Mouse (Mus musculus): Measurements from ENCODE around the gene H2-DMb1.

Gene H2-DMb1

DNA sequence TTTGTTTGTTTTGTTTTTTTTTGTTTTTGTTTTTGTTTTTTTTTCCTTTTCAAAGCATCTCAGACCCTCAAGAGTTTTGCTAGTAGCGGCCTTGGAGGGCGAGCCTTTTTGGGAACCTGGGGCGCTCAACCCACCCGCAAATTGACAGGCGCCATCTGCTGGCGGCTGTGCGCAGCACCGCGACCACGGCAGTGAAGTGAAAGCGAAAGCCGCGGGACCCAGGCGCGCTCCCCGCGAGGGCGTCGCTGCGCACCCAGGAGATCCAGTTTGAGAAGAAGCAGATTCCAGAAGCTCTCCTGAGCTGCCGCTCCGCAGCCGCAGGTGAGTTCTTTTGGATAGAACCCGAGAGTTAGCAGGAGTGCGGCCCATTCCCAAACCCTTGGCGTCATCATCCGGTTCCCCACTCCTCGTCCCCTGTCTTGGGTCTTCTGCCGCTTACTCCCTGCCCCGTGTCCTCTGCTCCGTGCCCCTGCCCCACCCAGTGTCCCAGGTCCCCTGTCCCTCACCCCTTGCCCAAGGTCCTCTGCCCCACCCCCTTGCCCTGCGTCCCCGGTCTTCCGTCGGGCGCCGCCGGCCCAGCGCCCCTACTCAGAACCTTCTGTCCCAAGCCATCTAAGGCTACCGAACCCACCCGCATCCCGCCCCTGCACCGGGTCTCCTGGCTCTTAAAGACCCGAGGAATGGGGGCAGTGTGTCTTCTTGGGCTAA is 51.6 kb downstream of the H2-DMb1 start:
- POLR2A ChIA-PET = interaction anchor here in 3 of 4 experiments (0.6 to 1.6 kb wide), 5 partner anchors 18 to 184 kb away, joined by 3 to 4 read pairs (median 4); partner anchors contain the start of gene H2-DMa (in 1 of the 3)
- CTCF ChIA-PET = interaction anchor here (0.5 to 1.5 kb wide), 12 partner anchors 10 to 1756 kb away, joined by 3 to 6 read pairs (median 3); no protein-coding TSS in a partner anchor

DNA sequence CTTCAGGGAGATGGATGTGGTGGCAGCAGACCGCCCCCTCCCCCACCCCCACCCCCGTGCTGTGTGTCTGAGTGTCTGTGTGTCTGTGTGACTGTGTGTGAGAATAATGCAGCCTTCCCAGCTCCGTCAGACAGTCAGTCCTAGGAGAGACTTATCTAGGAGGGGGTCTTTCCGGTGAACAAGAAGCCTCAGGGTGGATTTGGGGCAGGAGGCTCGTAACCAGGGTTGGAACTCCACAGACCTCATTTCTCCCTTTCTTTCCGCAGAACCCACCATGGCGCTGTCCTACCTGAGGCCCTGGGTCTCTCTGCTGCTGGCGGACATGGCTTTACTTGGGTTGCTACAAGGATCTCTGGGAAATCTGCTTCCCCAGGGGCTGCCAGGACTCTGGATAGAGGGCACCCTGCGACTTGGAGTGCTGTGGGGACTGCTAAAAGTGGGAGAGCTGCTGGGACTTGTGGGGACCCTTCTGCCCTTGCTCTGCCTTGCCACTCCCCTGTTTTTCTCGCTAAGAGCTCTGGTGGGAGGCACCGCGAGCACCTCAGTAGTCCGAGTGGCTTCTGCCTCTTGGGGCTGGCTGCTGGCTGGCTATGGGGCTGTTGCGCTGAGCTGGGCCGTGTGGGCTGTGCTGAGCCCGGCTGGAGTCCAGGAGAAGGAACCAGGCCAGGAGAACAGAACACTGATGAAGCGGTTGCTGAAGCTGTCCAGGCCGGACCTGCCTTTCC is 52.3 kb downstream of the H2-DMb1 start:
- ChIA-PET CTCF (interaction anchor here (0.5 to 1.7 kb wide), 14 partner anchors 8 to 206 kb away, joined by 3 to 6 read pairs (median 3); no protein-coding TSS in a partner anchor), POLR2A (interaction anchor here in 2 of 4 experiments (0.6 to 1.6 kb wide), 5 partner anchors 10 to 87 kb away, joined by 3 to 5 read pairs (median 4); partner anchors contain the start of gene H2-DMa (in 1 of the 2))

DNA sequence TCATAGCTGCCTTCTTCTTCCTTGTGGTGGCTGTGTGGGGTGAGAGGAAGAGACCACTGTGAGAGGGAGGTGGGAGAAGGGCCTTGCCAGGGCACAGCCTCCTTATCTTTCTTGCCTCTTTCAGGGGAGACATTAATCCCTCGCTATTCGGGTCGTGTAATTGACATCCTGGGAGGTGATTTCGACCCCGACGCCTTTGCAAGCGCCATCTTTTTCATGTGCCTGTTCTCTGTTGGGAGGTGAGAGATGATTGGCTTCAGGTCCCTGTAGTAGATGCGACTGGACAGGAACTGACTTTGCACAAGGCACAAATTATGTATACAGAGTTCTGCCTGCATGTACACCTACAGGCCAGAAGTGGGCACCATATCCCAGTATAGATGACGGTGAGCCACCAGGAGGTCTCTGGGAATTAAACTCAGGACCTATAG is 52.9 kb downstream of the H2-DMb1 start:
- ChIA-PET POLR2A (interaction anchor here in 2 of 4 experiments (0.5 to 1.6 kb wide), 5 partner anchors 11 to 131 kb away, joined by 3 to 5 read pairs (median 3); partner anchors contain the start of gene H2-DMa (in 1 of the 2)), CTCF (interaction anchor here (0.6 to 1.7 kb wide), 7 partner anchors 8 to 205 kb away, joined by 3 to 6 read pairs (median 3); no protein-coding TSS in a partner anchor)

DNA sequence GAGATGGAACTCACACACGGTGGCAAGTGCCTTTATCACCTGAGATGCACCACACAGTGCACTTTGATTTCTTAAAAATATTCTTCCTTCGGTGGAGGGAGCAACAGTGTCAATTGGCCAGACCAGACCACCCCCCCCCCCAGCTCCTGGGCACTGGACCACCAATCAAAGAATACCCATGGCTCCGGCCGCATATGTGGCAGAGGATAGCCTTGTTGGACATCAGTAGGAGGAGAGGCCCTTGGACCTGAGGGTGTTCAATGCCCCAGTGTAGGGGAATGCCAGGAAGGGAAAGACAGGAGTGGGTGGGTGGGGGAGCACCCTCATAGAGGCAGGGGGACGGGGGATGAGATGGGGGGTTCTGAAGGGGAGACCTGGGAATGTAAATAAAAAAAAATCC is 53.9 kb downstream of the H2-DMb1 start:
- POLR2A ChIA-PET = no interaction called here
- CTCF ChIA-PET = interaction anchor here in 3 of 4 experiments (0.7 to 1.7 kb wide), 3 partner anchors 29 to 36 kb away, joined by 3 to 6 read pairs (median 5); no protein-coding TSS in a partner anchor

DNA sequence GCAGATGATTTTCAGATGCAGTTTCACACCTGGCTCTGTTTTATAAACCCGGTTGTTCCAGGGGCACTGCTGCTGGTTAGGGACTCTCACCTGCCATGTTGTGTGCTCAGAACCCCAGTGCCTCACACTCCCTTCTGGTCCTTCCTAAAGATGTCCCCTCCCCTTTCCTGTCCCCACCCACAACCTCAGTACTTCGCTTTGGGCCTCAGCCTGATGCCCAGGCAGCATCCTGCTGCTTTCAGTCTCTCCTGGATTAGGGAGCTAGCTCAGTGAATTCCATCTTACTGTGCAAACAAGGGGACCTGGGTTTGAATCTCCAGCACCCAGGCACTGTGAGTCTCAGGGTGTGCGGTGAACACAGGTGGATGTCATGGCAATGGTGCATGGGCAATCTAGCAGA is 54.6 kb downstream of the H2-DMb1 start:
- ChIA-PET POLR2A (no interaction called here), CTCF (interaction anchor here in 2 of 4 experiments (0.7 to 1.1 kb wide), 2 partner anchors 37 to 174 kb away, joined by 3 to 5 read pairs; no protein-coding TSS in a partner anchor)

DNA sequence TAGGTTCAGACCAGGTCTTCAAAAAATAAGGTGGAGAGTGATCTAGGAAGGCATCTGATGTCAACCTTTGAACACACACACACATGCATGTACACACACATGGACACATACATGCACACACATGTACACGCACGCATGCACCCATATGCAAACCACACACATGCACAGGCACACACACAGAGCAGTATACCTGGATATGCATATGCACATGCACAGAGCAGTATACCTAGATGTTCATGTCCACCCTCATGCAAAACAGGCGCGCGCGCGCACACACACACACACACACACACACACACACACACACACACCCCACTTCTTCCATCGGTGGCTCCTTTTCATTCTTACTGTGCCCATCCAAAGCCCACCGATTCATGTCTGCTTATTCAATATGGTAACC is 55.0 kb downstream of the H2-DMb1 start:
- POLR2A ChIA-PET = no interaction called here
- CTCF ChIA-PET = interaction anchor here in 2 of 4 experiments (0.8 to 1.1 kb wide), 2 partner anchors 37 to 174 kb away, joined by 3 read pairs; no protein-coding TSS in a partner anchor

DNA sequence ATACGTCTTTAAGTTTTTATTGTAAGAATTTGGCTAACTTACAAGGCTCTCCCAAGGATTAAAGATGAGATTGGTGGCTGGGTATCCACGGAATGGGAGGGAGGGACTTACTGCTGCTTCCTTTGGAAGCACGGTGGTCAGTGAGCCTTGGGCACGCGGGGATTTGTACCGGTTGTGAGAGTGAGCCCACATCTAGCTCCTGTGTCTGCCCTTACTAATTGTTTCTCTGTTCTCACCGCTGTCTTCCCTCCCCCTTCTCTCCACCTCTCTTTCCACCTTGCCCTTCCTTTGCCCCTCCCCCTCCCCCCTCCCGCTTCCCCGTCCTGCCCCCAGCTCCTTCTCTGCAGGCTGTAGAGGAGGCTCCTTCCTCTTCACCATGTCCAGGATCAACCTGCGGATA is 55.5 kb downstream of the H2-DMb1 start:
- ChIA-PET POLR2A (interaction anchor here in 1 of 4 experiments (0.6 kb wide), 2 partner anchors 49 to 177 kb away, joined by 3 read pairs; partner anchors contain the start of gene Slc39a7), CTCF (interaction anchor here in 3 of 4 experiments (0.6 to 1.3 kb wide), 6 partner anchors 26 to 203 kb away, joined by 3 to 4 read pairs (median 3); no protein-coding TSS in a partner anchor)

DNA sequence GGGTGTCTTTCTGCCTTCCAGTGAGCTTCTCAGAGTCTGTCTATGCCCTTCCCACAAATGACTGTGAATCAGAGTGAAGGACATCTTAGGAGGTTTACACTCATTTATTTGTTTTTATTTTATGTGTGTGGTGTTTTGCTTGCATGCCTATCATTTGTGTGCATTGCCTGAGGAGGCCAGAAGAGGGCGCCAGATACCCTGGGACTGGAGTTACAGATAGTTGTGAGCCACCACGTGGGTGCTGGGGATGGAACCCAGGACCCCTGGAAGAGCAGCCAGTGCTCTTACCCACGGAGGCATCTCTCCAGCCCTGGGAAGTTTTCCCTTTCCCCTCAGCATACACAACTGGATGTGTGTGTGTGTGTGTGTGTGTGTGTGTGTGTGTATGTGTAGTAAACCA is 56.8 kb downstream of the H2-DMb1 start:
- ChIA-PET CTCF (interaction anchor here in 2 of 4 experiments (0.6 to 1.3 kb wide), 5 partner anchors 25 to 202 kb away, joined by 3 to 4 read pairs (median 3); no protein-coding TSS in a partner anchor), POLR2A (no interaction called here)

All from embryonic stem cell, embryonic (primary cell).